Mouse (Mus musculus) T-helper 1 cell (primary cell): ENCODE data around the gene Tnfrsf21.

Experiments
- in situ Hi-C: fragments of 300-600 bp; cut with MboI, MseI; formaldehyde crosslinking; loops from one replicate; pipeline ENCODE4 v1.15.1; 2025; ENCODE audit warnings: high pct_unique_total_duplicates

Tnfrsf21 gene

DNA sequence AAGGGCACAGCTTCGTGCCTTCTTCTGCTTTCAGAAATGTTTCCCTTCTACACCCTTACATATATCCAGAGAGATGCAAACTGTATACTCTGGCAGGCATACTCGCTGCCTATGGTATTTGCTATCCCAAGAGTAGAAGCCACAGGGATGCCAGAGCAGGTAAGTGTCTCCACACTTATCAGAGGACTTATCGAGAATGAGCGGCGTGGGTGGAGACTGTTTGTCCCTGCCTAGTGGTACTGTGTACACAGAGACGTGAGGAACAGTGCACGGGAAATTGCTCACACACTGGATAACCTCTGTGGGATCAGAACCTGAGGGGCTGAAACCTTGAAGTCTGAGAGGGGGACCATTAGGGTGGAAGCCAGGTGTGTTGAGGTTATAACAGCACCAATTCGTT lies 59.6 kb downstream of the Tnfrsf21 start:
- in situ Hi-C loops = no loop called here

DNA sequence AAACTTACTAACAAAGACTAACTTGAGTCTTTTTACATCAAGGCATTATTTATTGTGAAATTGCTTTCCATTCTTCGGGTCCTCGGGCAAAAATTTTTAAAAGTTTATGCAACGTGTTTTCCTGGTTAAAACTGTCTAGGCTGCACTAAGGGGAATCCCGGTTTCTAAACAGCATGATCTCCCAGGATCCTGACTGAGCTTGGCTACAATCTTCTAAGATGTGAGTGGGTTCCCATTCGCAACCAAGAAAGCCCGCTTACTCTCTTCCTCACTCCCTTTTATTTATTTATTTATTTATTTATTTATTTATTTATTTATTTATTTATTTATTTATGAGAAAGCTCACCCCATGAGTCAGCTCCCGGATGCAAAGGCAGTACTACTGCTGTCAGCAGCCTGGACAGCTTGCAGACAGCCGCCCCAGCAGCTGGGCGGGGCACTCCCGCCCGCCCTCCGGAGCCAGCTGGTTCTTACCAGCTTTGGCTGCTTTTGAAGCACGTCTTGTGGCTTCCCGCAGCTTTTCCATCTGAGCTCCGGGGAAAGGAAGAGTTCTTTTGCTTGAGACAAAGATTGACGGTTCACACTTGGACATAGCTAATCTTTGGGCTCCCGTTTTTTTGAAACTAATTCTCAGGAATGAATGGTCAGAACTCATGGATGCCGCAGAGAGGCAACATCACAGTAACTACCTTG lies 60.6 kb downstream of the Tnfrsf21 start:
- in situ Hi-C loops = no loop called here

DNA sequence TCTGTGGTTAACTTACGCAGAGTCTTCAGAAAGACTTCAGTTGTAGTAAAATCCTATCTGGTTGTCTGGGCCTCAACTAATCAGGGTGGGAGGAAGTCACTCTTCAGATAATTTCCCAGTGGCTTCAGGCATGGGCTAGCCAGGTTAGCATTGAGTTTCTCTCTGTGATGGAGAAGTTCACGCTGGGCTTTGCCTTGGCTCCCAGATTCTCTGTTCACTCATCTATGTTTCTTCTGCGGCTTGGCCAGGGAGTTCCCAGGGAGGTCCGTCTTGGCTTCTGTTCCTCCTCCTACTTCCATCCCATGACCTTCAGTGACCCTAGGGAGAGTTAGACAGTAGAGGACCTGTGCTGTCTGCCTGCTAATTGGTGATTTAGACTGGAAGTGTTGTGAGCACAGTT lies 61.2 kb downstream of the Tnfrsf21 start:
- in situ Hi-C loops = no loop called here

DNA sequence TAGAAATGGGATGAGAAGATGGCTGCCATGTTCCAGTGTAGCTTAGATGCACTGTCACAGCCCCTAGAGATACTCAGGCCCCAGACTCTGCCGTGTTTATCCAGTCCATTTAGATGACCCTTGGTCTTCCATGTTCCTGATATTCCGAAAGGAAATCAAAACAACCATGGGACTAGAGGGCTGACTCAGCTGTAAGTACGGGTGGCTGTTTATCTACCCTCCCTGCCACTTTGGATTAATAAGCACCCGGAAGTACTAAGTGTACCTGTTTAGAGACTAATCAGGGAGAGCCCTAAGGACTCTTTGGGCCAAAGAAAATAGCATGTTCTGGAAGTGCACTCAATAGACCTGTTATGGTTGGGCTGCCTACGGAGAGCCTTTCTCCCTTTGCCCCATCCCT lies 64.9 kb downstream of the Tnfrsf21 start:
- in situ Hi-C loops = no loop called here

DNA sequence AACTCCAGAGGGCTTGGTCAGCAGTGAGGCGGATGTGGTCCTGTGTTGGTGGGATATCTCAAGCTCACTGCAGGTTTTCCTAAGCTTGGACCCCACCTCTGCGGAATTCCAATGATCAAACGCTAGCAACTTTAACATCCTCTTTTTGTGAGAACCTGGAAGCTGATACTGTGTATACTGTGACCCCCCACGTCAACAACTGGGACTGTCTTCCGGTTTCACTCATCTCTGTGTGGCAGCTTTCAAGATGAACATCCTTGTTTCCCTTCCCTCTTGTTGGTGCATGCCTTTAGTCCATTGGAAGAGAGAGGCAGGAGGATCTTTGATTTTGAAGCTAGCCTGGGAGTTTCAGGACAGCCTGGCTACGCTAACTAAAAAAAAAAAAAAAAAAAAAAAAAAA lies 73.1 kb downstream of the Tnfrsf21 start:
- in situ Hi-C loops = no loop called here

DNA sequence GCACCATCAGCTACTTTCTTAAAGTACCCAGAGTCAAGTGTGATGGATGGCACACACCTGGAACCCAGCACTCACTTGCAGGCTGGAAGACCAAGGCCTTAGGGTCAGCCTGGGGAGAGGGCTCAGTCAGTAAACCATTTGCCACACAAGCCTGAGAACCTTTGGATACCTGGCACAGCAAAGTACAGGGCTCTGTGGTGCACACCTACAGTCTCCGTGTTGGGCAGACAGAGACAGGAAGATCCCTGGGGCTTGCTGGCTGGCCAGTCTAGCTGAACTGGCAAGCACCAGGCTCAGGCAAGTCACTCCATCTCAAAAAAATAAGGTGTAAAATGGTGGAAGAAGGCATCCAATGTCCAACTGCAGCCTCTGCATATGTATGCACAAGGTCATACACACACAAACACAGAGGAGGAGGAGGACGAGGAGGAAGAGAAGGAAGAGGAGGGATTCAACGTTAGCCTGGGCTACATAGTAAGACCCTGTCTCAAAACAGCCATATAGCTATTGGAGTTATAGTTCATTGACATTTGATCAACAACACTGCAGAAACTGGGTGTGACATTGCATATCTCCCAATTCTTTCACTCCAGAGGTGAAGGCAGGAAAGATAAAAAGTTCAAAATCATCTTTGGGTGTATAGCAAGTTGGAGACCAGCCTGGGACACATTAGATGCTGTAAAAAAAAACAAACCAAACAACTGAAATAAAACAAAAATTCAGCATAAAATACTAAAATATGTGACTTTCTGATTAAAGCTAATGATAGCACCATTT lies 74.8 kb downstream of the Tnfrsf21 start:
- in situ Hi-C loops = loop anchor here (5.0 kb wide), 1 partner anchor 79 kb away; no protein-coding TSS in a partner anchor

DNA sequence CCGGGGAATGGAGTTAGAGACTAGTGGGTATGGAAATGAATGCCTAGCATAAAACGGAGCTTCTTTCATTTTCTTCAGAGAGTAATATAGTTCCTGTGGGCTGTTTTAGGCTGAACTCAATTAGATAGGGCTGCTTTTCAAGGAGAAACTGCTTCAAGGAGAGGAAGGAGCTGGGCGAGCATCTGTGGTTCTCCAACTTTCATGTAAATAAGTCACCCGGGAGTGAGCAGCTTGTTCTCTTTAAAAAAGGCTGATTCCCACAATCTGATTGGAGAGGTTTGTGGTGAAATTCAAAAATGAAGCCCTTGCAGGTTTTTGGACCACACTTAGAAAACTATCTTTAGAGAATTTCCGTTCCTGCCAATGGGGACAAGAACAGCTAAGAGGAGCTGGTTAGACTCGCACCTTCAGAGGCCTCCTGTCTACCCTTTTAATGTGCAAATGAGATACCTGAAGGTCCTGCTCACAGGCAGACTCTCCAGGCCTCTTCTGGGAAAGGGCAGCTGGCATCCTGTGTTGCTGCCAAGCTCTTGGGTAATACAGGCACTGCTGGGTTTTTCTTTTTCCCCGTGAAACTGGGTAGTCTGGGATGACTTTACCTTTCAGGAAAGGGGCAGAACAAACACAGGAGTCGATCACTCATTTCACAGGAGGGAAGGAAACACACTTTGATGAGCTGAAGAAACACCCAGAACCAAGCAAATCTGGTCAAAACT lies 76.1 kb downstream of the Tnfrsf21 start:
- in situ Hi-C loops = loop anchor here (5.0 kb wide), 1 partner anchor 80 kb away; no protein-coding TSS in a partner anchor

DNA sequence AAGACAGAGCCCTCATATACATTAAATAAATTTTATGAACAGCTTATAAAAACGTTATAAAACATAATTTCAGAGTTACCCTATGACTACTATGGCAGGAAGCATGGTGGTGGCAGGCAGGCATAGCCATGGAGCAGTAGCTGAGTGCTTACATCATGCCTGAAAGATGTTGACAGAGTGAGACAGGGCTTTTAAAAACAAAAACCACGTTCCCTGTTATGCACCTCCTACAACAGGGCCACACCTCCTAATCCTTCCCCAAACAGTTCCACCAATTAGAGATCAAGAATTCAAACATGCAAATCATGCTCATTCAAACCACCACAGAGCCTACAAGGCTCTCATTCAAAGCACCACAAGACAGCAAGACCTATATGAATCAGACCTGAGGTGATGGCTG lies 77.9 kb downstream of the Tnfrsf21 start:
- in situ Hi-C loops = loop anchor here (5.0 kb wide), 1 partner anchor 82 kb away; no protein-coding TSS in a partner anchor

DNA sequence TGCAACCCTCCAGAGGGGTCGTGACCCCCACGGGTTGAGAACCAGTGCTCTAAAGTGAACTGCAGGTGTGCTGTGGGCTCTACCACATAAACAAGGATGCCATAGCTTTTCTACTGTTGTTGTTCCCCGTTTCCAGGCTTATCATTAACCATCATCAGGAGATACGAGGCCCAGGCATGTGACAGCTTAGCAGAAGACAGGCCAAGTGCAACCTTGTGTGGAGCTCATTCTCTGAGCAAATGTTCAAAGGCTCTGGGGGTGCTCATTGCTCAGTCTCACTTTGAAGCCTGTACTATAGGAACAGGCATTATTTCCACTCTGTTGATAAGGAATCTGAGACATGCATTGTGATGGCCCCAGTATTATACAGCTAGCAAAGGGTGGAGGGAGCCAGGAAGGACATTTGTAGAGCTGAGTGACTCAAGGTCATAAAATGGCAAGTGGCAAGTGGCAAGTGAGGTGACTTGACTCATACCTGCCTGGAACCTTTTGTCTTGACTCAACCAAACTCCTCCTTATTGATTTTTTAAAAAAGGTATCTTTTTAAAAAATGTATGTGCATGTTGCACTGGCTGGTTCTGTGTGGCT lies 80.8 kb downstream of the Tnfrsf21 start:
- in situ Hi-C loops = no loop called here

DNA sequence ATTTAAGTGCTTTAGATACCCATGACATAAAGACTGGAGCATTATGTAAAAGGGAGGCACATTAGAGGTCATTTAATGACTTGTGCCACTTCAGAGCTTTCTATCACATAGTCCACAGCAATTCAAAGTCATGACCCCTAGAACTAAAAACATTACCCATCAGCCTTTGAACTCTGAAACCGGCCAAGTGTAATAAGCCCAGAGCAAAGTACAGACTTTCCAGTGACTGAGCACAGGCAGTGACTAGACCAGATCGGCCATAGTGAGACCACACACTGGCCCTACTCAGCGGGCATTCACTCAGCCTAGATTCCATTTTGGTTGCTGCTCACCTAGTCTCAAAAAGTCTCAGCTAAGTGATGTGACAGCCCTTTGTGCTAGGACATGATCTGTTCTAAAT lies 89.8 kb downstream of the Tnfrsf21 start:
- in situ Hi-C loops = no loop called here

DNA sequence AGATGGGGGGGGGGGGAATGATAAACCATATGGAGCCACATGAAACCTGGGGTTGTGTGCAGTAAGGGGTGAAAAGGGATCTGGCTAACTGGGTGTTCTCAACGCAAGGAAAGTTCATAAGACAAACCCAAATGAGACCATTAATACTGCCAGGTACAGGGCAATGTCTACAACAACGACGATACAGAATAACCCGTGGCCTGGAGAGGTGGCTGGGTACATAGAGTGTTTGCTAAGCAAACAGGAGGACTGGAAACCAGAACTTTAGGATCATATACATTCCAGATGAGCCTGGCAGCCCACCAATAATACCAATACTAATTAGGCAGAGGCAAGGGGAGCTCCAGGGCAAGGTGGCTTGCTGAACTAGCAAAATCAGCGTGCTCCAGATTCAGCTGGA lies 91.0 kb downstream of the Tnfrsf21 start:
- in situ Hi-C loops = no loop called here

DNA sequence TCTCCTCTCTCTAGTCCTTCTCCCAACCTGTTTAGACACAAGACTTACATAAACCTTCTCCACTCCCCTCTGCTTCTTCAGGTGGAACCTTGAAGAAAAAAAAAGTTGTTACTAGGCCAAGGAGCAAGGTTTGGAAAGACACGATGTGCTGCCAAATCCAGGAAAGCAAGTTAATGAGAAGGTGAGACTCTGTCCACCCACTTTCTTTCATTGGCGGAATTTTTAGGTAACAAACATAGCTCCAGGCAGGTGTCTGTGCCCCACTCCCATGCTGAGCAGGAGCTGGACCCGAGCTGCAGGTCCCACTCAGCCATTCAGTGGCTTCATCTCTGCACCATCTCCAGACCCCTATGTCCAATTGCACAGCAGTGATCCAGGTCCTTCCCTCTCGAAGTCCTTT lies 93.1 kb downstream of the Tnfrsf21 start:
- in situ Hi-C loops = no loop called here

DNA sequence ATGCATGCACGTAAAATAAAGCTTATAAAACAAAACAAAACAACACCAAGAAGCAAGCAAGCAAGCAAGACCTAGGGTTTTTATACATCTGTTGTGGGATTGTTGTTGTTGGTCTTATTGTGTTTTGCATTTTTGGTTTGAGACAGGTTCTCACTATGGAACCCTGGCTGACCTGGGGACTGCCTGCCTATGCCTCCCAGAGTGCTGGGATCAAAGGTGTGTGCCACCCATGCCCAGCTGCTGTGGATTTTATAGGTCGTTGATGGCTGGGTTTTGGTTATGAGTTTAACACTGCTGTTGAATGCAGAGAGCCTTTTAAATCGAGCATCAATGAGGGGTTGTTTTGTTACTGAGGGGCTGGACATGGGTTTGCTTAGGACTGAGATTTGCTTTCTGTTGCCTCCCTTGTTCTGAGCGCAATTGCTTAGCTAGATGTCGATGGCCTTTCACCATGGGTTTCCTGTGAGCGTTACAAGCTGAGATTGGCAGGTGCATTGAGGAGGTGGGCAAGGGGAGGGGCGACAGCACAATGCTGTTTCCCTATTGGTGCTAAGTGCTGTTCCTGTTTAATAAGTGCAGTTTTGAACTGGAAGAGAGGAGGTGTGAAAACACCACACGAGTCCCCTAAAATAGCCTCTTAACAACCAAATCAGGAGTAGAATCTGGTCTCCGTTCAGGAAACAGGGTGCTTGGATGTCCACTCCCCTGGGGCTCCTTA lies 94.0 kb downstream of the Tnfrsf21 start:
- in situ Hi-C loops = no loop called here

DNA sequence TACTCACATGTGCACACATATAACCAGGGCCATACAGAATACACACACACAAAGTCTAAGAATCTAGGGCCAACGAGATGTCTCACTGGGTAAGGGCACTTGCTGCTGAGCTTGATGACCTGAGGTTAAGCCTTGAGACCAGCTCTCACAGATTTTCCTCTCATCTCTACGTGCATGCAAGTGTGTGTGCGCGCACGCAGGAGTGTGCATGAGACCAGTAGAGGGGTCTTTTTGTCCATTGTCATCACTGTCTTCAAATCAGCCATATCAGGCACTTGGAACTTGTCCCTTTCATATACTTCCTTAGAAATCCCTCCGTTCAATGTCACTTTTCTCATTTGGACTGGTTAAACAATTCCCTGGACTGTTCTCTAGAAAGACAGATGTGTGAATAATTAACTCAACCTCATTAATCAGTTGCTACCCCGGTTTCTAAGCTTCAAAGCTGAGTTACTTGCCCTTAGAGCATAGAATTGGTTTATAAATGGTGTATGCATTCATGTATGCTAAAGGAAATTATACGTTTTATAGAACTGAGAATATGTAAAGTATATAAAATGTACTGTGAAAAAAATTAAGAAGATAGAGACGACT lies 97.1 kb downstream of the Tnfrsf21 start:
- in situ Hi-C loops = no loop called here

DNA sequence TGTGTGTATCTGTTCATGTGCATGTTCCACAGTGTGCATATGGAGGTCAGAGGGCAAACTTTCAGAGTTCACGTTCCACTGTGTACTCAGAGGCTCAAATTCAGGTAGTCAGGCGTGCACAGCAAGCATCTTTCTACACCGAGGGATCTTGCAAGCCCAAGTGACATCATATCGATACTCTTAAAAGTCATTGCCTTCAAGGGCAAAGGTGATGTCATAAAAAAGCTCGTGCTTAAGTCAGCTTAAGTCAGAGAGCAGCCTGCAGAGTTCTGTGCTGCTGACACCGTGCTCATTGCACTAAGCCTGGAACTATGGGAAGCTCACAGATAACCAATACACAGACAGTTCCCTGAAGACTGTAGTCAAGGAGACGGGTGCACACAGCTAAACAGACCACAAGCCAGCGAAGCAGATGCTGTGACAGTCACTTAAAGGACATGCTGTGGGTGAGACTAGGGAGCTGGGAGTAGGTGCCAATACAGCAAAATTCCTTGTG lies 97.8 kb downstream of the Tnfrsf21 start:
- in situ Hi-C loops = no loop called here

DNA sequence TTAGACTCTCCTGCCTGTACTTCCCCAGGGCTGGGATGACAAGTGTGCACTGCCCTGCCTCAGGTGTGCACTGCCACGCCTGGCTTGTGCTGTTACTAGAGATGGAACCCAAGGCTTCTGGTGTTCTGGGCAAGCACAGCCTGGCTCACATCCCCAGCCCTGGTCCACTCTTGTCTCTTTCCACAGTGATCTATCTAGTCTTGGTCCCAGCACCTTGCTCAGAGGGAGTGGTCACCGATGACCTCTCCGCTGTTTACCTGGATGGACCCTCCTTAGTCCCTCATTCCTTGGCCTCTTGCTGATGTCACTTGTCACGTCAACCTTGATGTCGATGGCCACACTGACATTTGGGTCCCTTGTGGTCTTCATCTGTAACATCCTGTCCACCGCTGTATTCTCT lies 98.6 kb downstream of the Tnfrsf21 start:
- in situ Hi-C loops = no loop called here

DNA sequence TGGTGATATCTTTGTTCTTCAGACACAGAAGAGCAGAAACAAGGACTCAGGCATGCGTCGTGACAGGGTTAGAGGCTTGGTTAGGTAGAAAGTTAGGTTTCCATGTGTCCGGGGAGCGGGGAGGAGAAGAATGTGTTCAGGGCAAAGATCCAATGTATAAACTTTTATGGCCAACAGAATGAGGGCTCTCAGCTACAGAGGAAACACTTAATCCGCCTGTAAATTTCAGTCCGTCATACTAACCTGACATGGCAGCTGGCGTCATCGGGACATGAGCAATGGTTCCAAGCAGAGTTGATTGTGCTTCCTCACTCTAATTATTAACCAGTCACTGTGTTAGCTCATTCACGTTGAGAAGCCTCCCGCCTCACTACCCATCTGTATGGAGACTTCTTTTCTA lies 100.4 kb downstream of the Tnfrsf21 start:
- in situ Hi-C loops = no loop called here

DNA sequence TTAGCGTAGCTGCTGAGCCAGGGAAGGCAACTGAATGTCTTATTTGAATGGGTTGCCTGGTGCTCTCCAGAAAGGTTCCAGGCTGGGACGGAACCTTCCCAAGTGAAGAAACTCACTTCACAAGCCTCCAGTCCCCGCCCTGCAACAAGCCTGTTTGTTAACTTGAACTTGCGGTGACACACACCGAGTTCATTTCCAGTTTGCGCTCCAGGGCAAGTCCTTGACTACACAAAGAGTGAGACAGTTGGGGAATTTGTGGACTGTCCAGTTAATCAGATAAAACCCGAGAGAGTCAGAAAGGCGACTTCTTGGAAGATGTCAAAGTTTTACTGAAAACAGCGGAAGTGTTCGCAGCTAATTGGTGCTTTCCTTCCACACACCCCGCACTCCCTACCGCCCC lies 103.1 kb downstream of the Tnfrsf21 start:
- in situ Hi-C loops = no loop called here

DNA sequence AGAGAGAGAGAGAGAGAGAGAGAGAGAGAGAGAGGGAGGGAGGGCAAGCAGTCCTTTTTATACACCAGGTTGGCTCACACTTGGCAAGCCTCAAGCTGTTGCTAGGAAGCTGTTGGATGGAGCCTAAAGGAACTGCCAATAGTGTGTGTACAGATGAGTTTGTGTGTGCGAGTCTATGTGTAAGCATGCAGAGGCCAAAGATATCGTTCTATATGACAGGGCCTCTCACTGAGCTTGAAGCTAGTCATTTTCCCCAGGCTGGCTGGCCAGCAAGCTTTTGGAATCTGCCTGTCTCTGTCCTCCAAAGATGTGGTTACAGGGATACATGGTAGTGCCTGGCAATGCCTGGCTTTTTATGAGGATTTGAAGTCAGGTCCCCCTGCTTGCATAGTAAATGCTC lies 104.7 kb downstream of the Tnfrsf21 start:
- in situ Hi-C loops = no loop called here

DNA sequence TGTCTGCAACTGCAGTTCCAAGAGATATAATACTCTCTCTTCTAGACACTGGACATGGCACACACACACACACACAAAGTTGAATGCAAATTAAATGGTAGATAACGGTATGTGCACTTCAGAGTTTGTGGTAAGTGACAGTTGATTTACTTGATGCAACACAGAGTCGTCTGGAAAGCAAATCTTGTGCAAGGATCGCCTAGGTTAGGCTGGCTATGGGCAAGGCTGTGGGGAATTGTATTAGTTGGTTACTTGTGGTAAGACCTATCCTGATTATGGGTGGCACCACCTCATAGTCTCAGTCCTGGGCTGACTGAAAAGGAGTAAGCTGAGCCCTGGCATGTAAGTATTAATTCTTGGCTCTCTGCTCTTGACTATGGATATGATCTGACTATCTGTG lies 112.0 kb downstream of the Tnfrsf21 start:
- in situ Hi-C loops = no loop called here
